Mouse (Mus musculus) kidney, adult 2 months (tissue): ENCODE data around the gene Samsn1.

Experiments used
- CTCF ChIP-seq: fragments of 200-500 bp; conservative IDR thresholded peaks from 2 replicates; pipeline ENCODE4 v1.5.1; 2011; ENCODE audit warnings: low read depth, mild to moderate bottlenecking, control low read depth, low read length, moderate library complexity, mixed read lengths; ENCODE audit not compliant: insufficient read depth, insufficient read length
- POLR2A ChIP-seq: fragments of 200-500 bp; IDR thresholded peaks from one replicate; pipeline ENCODE4 v1.6.1; 2011; ENCODE audit warnings: low read depth, low read length, control low read depth

- TF ChIP-seq CTCF (no peak), POLR2A (no peak)
These were observed 195.6 kb downstream of the Samsn1 start for GRCm38 (mm10) chr16:75826498-75826897.
